Mouse (Mus musculus) forebrain, embryonic 15.5 days (tissue): ENCODE results near the gene Me1. TPM values are rescaled to one million over a fixed set of nuclear protein-coding genes. Genes with fewer than 3 reads are reported as not detected.
A peak's percentile ranks its signal among the peaks of the same experiment; 100 is the strongest.
"Not testable (repeated sequence)": the region's sequence is repeated elsewhere in the genome, so short reads cannot be mapped to it uniquely, and the experiment has no call there.

ENCODE experiments used
- ATAC-seq: fragments of 200-750 bp; cut with Nextera tagmentation; replicated peaks from 2 replicates; pipeline ENCODE4 v1.8.0; 2017; ENCODE audit warnings: mild to moderate bottlenecking, moderate TSS enrichment, moderate library complexity
- H3K27ac ChIP-seq: fragments of 300-500 bp; sonication (generic); replicated peaks from 2 replicates; pipeline ENCODE4 v1.5.1; 2015; ENCODE audit warnings: mild to moderate bottlenecking, inconsistent platforms
- H3K27me3 ChIP-seq: fragments of 300-500 bp; sonication (generic); 2 replicates; pipeline ENCODE4 v1.6.1; 2015; ENCODE audit warnings: inconsistent platforms
- H3K36me3 ChIP-seq: fragments of 300-500 bp; sonication (generic); 2 replicates; pipeline ENCODE4 v1.6.1; 2015; ENCODE audit warnings: mild to moderate bottlenecking, inconsistent platforms
- H3K4me1 ChIP-seq: fragments of 300-500 bp; sonication (generic); 2 replicates; pipeline ENCODE4 v1.6.1; 2015; ENCODE audit warnings: inconsistent platforms
- H3K4me2 ChIP-seq: fragments of 300-500 bp; sonication (generic); replicated peaks from 2 replicates; pipeline ENCODE4 v1.6.1; 2015; ENCODE audit warnings: mild to moderate bottlenecking, inconsistent platforms
- H3K4me3 ChIP-seq: fragments of 300-500 bp; sonication (generic); 2 replicates; pipeline ENCODE4 v1.5.1; 2015; ENCODE audit warnings: mild to moderate bottlenecking, inconsistent platforms
- H3K9ac ChIP-seq: fragments of 300-500 bp; sonication (generic); replicated peaks from 2 replicates; pipeline ENCODE4 v1.6.1; 2015; ENCODE audit warnings: mild to moderate bottlenecking, inconsistent platforms
- H3K9me3 ChIP-seq: fragments of 300-500 bp; sonication (generic); 2 replicates; pipeline ENCODE4 v1.6.1; 2016; ENCODE audit warnings: inconsistent platforms
- WGBS: fragments of 180-500 bp; shearing (Covaris S2); methylation state at CpG from one replicate; pipeline ENCODE4 v1.1.7; 2015; ENCODE audit warnings: mixed read lengths; 5-methylcytosine and 5-hydroxymethylcytosine counted together
- polyA plus RNA-seq: library from polyadenylated mRNA; unstranded; fragments of >200 nt; fragmentation: Nextera tagmentation; extraction: Ambion mirVana; gene quantifications from 2 replicates; pipeline ENCODE4 v1.2.1, GENCODE M21; 2015

The Me1 gene
- polyA plus RNA-seq, 1 experiment from 2014 or later: 20.2 TPM

DNA sequence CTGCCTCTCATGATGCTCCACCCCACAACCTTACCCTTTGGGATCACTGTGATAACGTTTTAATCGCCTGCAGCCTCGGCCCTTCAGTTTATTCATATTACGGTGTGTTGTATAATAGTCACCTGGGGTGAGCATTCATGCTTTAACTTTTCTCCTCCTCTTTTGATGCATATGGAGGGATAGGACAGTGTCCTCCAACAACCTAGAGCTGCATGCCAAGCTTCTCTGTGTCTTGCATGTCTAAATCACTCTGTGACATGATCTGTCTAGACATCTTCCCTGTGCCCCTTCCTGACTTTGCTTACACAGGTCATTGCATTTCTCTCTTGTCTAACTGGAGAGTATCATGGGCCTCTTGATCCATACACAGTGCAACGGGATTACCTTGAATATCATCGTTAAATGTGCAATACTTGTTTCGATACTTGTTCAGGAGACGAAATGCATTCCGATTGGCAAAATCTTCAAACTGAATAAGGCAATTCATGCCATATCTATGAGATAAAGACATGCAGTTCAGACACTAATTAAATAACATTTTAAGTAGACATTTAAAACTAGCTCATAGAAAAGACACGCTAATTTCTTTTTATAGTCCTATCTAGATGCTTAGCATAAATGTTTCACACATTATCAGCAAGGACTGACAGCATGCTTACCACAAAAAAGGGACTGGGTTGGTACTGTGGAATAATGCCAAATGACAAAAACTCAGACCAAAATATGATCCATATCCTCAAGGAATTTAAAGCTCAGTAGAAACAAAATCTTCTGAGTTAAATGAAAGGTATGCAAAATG is 76.2 kb downstream of the Me1 start:
- Histone ChIP-seq H3K4me1 (peaks cover 5% of the 10 kb centered on the region; the same call in 1 of the 2 replicates), H3K4me3 (no peak overlapping the region), H3K9me3 (no peaks in the 10 kb centered on the region), H3K36me3 (no peaks in the 10 kb centered on the region), H3K4me2 (no peak overlapping the region), H3K9ac (no peak overlapping the region), H3K27me3 (no peaks in the 10 kb centered on the region), H3K27ac (no peak overlapping the region)
- 0 out of 2 replicates have a peak, but pooled peaks have one; percentile 29 for ATAC-seq
- 57% methylated on average over 10 of the region's 10 CpGs for WGBS

DNA sequence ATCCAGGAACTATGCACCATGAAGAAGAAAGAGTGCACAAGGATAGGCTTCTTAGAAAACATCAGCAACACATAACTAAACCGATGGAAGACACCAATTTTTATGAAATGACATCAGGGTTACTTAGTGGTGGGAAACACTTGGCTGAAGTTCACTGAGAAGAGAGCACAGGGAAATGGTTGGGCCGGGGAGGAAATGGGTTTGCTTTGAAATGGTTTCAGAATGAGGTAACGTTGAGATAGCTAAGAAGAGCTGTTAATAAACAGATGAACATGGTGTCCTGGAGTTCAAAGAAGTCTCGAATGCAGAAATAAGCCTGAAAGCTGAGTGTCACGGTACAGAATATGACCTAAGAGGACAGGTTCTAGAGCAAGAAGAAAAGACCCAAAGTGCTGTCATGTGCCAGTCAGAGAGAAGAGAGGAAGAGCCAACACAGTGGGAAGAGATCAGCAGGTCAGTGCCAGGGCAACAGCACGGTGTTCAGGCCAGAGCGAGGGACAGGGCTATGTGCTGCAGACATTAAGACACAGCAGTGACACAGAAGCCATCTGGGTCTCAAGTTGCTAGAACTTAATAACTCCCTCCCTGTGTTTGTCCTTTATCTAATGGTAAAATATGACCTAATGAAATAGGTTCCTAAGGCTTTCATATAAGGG is 77.8 kb downstream of the Me1 start:
- Histone ChIP-seq H3K4me1 (peaks cover 5% of the 10 kb centered on the region; the same call in 1 of the 2 replicates), H3K4me3 (no peak overlapping the region), H3K9me3 (no peaks in the 10 kb centered on the region), H3K4me2 (no peak overlapping the region), H3K27ac (no peak overlapping the region), H3K27me3 (no peaks in the 10 kb centered on the region), H3K9ac (no peak overlapping the region), H3K36me3 (no peaks in the 10 kb centered on the region)
- WGBS: 88% methylated on average over 7 of the region's 7 CpGs
- no peak for ATAC-seq

DNA sequence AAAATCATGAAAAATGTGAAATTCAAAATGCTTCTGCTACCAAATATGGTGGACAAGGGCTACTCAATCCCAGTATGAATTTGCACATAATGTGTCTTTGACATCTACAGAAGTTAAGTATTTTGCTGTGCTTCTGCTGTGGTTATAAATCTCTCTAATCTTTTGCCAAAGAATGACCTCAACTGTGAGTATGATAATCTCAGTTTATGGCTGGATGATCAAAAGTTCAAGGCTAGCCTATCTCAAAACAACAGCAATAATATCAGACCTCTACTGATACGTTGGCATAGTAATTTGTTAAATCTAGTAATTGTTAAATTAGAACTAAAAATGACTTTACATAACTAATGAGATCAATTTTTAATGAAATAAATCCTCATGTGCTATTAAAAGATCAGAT is 80.0 kb downstream of the Me1 start:
- no peaks in the 10 kb centered on the region for H3K36me3 ChIP-seq
- no peak overlapping the region for H3K9ac ChIP-seq
- no peak overlapping the region for H3K4me2 ChIP-seq
- H3K27ac ChIP-seq: no peak overlapping the region
- no peaks in the 10 kb centered on the region for H3K27me3 ChIP-seq
- H3K9me3 ChIP-seq: no peaks in the 10 kb centered on the region
- H3K4me3 ChIP-seq: no peak overlapping the region
- WGBS: 80% methylated on average over 1 of the region's 1 CpGs
- ATAC-seq: no peak
- H3K4me1 ChIP-seq: peaks cover 5% of the 10 kb centered on the region; the same call in 1 of the 2 replicates

DNA sequence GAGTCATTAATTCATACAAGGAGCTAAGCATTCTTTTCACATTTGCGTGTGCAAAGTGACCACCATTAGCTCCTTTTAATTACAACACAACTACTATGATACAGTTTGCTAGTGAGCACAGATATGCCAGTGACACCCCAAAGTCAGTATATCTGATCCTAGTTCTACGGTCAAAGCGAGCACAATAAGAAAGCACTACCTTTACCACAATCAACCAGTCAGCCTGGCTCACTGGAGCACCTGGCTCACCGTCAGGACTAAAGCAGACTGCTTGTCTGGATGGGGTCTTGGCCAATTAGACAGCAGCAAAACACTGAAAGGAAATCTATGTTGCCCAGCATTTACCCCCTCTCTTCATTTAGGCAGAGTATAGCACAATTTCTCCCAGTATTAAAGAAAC is 83.7 kb downstream of the Me1 start:
- WGBS: 87% methylated on average over 4 of the region's 4 CpGs

DNA sequence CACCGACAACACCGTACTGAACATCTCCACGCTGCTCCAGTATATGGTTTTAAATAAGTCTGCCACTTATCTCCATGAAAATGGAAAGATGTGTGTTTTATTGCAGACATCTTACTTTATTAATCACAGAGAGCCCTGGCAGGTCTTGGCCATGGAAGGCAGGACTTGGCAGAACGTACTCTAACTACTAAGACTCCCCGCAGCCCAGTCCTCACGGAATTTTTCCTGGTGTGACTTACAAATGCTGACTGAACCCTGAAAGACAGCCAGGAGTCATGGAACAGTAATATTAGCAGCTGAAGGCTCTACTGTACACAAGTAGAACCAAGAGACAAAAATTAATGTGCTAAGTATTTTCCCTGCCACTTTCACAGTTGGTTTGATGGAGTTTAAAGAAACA is 90.0 kb downstream of the Me1 start:
- no peak for ATAC-seq
- Histone ChIP-seq H3K4me1 (no peaks in the 10 kb centered on the region), H3K36me3 (no peaks in the 10 kb centered on the region), H3K27ac (no peak overlapping the region), H3K4me3 (no peak overlapping the region), H3K9me3 (no peaks in the 10 kb centered on the region), H3K27me3 (no peaks in the 10 kb centered on the region), H3K9ac (no peak overlapping the region), H3K4me2 (no peak overlapping the region)
- 86% methylated on average over 6 of the region's 6 CpGs for WGBS

More for the DNA sequence above, 83.7 kb downstream of the Me1 start:
- Histone ChIP-seq H3K4me3 (no peak overlapping the region), H3K9me3 (no peaks in the 10 kb centered on the region), H3K27ac (no peak overlapping the region), H3K9ac (no peak overlapping the region), H3K4me1 (no peaks in the 10 kb centered on the region), H3K36me3 (no peaks in the 10 kb centered on the region), H3K4me2 (no peak overlapping the region), H3K27me3 (no peaks in the 10 kb centered on the region)
- no peak for ATAC-seq

DNA sequence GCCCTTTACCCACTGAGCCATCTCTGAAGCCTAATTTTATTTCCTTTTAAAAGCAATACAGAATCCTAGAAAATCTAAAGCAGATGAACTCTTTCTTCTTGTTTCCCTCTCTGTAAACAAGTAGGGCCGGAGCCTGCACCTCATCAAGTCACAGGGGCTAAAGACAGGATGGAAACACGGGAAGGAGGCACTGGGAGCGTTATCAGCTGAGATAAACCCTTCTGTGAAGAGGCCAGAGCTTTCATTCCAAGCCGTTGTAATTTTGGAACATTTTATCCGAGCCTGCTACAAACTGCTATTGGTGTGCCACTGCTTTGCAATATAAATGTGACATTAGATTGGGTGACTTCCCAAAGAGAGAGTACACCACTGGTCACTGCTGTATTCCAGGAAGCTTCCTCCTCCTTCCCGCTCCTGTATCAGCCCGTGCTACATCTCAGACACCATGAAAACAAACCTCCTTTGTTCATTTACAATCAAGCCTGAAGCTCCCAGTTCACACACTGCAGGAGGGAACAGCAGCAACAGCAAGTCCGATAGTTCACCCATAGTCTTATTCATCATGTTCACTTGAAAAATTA is 95.9 kb downstream of the Me1 start:
- Histone ChIP-seq H3K27ac (no peak overlapping the region), H3K9ac (no peak overlapping the region), H3K9me3 (no peaks in the 10 kb centered on the region), H3K4me2 (no peak overlapping the region), H3K27me3 (no peaks in the 10 kb centered on the region), H3K36me3 (no peaks in the 10 kb centered on the region), H3K4me1 (no peaks in the 10 kb centered on the region), H3K4me3 (no peak overlapping the region)
- ATAC-seq: no peak
- 60% methylated on average over 8 of the region's 8 CpGs for WGBS

DNA sequence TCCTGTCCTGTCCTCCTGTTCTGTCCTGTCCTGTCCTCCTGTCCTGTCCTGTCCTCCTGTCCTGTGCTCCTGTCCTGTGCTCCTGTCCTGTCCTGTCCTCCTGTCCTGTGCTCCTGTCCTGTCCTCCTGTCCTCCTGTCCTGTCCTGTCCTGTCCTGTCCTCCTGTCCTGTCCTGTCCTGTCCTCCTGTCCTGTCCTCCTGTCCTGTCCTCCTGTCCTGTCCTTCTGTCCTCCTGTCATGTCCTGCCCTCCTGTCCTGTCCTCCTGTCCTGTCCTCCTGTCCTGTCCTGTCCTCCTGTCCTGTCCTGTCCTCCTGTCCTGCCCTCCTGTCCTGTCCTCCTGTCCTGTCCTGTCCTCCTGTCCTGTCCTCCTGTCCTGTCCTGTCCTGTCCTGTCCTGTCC is 98.8 kb downstream of the Me1 start:
- not testable (repeated sequence) for H3K9me3 ChIP-seq, H3K4me3 ChIP-seq, H3K9ac ChIP-seq, H3K36me3 ChIP-seq, ATAC-seq, H3K27me3 ChIP-seq, H3K27ac ChIP-seq, H3K4me1 ChIP-seq, H3K4me2 ChIP-seq

DNA sequence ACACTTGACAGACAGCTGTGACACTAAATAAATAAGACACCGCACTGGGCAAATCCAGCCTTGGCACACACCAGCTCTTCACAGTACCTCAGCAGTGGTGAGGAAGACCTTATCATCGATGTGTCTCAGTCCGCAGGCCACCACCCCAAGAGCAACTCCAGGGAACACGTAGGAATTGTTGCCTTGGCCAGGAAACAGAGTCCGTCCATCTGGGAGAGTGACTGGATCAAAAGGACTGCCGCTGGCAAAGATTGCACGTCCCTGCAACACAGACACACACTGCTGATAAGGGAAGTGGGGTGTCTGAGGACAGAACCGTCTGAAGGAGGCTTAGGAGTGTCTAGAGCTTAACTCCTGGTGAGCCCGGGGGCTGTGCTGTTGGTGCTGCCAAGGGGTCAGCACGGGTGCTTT is 101.4 kb downstream of the Me1 start:
- not testable (repeated sequence) for ATAC-seq, H3K4me1 ChIP-seq, H3K27ac ChIP-seq, H3K4me3 ChIP-seq, H3K36me3 ChIP-seq, H3K9me3 ChIP-seq, H3K27me3 ChIP-seq, H3K9ac ChIP-seq, H3K4me2 ChIP-seq
- 78% methylated on average over 10 of the region's 10 CpGs for WGBS

DNA sequence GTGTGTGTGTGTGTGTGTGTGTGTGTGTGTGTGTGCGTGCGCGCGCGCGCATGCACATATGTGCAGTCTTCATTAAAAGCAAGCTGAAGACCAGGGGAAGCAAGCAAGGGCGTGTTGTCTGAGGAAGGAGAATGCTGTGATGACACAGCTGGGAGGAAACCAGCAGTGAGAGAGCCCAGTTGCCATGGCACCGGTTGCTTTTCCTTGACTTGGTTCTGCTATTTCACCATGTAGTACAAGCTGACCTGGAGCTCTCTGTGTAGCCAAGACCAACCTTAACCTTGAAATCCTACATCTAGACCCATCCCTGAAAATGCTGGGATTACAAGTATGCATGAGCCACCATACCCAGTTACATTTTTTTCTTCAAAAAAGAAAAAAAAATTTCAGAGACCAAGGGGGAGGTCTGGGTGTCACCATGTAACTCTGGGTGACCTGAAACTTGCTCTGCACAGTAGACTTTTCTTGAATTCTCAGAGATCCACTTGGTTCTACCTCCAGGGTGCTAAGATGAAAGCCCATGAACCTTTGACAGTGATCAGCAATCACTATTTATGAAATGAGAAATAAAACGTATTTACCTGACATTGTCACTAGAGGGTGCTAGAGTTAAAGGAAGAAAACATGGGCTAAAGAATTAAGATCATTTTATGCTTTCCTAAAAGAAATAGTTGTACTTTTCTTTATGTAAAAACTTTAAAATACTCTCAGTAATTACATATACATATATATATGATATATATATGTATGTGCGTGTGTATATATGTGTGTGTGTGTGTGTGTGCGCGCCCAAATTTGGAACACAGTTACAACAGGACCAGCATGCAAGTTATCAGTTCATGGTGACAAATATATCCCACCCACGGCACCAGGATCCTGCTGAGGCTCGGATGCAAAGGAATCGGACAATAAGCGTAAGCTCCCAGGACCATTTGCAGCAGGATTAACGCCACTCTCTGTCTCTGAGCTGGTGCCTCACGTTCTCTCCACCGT is 102.8 kb downstream of the Me1 start:
- no peak overlapping the region for H3K27ac ChIP-seq
- WGBS: 75% methylated on average over 19 of the region's 19 CpGs
- H3K4me3 ChIP-seq: no peak overlapping the region
- ATAC-seq: peak; percentile 56
- H3K27me3 ChIP-seq: no peaks in the 10 kb centered on the region
- no peaks in the 10 kb centered on the region for H3K9me3 ChIP-seq
- no peaks in the 10 kb centered on the region for H3K4me1 ChIP-seq
- no peak overlapping the region for H3K9ac ChIP-seq
- H3K4me2 ChIP-seq: no peak overlapping the region
- H3K36me3 ChIP-seq: no peaks in the 10 kb centered on the region

DNA sequence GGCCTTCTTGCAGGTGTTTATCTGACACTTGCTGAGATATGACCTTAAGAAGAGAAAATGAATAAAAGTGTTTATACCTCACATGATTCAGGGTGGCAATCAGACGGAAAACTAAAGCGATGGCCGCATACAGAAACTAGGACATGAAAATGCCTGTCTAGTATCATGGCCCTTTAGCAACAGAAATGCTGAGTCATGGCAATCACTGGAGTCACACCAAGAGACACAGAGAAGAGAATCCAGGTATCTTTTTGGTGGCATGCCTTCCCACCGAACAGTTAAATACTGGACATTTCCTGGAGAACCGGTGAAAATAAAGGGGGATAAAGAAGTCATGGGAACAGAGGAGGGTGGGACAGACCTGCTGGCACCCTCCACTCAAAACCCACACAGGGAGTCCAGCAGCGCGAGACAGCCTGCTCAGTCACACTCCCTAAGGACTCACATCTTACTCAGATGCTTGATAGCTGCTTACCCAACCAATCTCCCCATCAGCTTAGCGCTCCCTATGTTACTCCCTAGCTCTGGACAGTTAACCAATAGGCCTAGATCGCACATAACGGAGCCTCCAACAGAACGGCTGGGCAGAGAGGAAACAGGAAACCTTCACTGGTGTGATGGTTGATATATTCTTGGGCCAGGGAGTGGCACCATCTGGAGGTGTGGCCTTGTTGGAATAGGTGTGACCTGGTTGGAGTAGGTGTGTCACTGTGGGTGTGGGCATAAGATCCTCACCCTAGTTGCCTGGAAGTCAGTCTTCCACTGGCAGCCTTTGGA is 108.5 kb downstream of the Me1 start:
- H3K9me3 ChIP-seq: no peaks in the 10 kb centered on the region
- WGBS: 89% methylated on average over 11 of the region's 11 CpGs
- H3K4me3 ChIP-seq: no peak overlapping the region
- H3K36me3 ChIP-seq: no peaks in the 10 kb centered on the region
- no peak for ATAC-seq
- H3K27me3 ChIP-seq: no peaks in the 10 kb centered on the region
- no peak overlapping the region for H3K27ac ChIP-seq
- no peaks in the 10 kb centered on the region for H3K4me1 ChIP-seq
- H3K4me2 ChIP-seq: no peak overlapping the region
- H3K9ac ChIP-seq: no peak overlapping the region

DNA sequence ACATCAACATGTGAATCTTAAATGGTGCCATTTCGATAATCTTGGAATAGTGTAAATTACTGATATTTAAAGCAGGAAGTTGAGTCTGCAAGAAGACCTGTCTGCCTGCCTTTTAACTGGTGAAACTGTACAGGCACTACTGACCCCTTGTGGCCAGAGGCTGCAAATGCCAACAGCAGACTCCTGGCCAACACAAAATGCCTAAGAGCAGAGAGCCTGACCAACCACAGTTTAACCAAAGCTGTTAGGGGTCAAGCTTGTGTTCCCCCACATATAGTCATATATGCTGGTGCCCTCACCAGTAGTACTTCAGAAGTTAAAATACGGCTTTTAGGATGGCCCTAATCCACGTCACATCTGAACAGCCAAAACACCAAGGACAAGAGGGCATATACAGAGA is 112.0 kb downstream of the Me1 start:
- no peaks in the 10 kb centered on the region for H3K4me1 ChIP-seq
- no peaks in the 10 kb centered on the region for H3K27me3 ChIP-seq
- no peak overlapping the region for H3K4me2 ChIP-seq
- H3K9me3 ChIP-seq: no peaks in the 10 kb centered on the region
- no peak overlapping the region for H3K4me3 ChIP-seq
- no peaks in the 10 kb centered on the region for H3K36me3 ChIP-seq
- WGBS: 61% methylated on average over 3 of the region's 3 CpGs
- H3K27ac ChIP-seq: no peak overlapping the region
- peak; percentile 53 for ATAC-seq
- H3K9ac ChIP-seq: no peak overlapping the region
